Mouse (Mus musculus): ENCODE measurements around the gene Agtr1a.

Gene Agtr1a

DNA sequence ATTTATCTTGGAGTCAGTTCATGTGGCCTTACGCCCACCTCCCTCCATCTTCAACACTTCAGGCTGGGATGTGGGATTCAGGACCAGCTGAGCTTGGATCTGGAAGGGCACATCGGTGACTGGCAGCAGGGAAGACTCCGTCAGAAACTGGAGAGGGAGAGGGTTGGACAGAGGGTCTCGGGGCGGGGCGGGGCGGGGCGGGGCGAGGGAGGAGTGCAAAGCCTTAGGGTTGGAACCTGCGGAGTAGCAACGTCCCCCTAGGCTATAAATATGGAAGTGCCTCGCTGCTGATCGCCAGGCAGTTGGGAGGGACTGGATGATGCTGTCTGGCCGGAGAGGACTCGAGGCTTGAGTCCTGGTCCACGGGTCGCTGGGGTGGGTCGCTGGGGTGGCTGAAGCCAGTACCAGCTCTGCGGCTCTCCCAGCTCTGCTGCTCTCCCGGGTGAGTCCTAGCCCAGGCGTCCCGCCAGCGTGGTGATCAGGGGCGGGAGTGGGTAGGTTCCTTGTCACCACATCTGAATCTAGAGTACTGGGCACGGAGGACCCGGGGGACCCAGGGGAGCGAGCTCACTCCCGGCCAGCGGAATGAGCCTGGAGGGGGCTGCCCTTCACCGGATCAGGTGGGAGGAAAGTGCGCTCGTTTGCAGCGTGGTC is at the start of gene Agtr1a:
TSS of gene Agtr1a (plus strand) at position 294 of the 654 bp plus-strand sequence.
- no peak for DNase-seq (ENCODE audit: low read depth, low spot score)

DNA sequence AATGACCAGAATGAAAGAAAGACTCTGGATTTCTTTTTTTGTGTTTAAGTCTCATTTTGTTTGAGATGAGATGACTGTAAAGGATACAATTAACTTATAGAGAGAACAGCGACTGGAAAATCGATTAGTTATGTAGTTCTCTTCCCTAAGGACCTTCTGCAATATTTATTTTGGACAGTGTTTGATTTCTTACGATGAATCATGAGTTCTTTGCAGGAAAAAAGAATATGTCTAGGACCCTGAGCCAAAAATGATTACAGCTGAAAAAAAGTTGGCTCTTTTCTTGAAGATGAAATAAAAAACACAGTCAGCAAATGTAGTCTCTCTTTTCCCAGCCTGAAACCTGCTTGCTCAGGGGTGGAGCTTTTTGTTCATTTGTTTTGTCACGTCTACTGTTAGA is 26.0 kb upstream of the Agtr1a start:
- no peak for DNase-seq (ENCODE audit: low read depth, low spot score)

DNA sequence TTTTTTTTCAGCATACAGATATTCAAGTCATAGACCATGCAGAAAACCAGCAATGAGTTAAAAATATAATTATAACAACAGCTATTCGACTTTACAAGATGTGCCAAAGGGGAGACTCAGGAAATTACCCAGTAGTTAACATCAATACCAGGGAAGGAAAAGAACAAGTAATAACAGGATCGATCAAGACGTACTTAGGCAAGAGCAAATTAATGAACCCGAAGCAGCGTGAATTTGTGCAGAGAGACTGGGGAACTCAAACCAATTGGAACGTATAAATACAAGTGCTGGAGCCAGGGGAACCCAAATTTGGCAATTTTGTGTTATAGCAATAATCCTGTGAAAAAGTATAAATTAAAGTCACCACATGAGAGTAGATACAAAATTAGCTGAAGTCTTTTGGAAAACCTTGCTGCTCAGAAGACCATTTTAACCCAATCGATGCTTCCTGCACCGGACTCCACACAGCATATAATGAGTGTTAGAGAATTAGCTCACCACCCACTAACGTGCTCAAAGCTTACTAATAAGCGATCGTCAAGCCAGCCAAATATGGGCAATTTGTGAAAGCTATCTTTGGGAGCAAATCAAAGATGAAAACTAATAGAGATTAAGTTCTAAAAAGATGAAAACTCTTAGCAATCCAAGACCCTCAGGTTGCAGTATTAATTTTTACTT is 11.4 kb upstream of the Agtr1a start:
- DNase-seq (ENCODE audit: low read depth, low spot score), result no peak

DNA sequence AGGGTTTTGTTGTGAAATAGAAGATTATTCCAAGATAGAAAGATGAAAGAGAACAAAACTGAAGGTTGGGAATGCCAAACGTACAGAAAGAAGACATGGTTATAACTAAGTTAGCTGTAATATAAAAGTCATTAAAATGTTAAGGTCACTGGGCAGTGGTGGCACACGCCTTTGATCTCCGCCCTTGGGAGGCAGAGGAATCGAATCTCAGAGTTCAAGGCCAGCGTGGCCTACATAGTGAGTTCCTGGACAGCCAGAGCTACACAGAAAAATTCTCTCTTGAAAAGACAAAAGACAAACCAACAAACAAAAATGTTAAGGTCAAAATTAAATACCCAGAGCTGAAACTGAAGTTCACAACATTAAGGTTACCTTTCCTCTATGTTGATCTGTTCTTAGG is 5.2 kb upstream of the Agtr1a start:
- no peak for DNase-seq (ENCODE audit: low read depth, low spot score)

DNA sequence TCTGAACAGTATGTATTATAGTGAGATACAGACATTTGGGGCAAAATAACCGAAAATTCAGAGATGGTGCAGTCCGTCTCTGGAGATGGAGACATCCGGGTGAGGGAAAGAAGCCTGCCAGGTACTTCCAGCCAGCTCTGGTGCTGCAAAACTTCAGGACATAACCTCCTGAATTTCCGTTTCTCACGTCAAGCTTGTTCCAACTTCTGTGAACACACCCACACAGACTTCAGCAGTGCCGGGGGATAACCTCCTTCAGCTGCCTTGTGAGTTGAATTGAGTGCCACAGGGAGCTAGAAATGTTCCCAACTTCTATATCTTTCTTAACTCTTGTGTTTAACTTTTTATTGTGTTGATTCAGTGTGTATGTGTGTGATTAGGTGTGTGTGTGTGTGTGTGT is 4.4 kb upstream of the Agtr1a start:
- DNase-seq (ENCODE audit: low read depth, low spot score), result no peak

DNA sequence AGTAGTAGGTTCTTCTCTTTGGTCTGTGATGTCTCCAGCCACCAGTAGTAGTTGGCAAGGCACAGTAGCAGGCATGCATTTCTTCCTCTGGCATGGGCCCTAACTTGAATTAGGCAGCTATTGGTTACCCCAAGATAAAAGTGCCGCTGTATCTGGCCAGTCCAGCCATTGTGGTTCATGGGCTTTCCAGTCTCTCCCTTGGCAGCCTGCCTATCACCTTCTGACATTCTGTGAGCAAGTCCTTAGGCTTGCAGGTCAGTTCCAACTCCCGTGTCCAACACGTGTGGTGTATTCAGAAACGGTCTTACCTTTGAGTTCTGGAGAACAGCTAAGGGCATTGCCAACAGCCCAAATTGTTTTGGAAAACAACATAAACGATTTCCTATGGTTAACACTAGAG is 3.7 kb upstream of the Agtr1a start:
- DNase-seq (ENCODE audit: low read depth, low spot score), result no peak

DNA sequence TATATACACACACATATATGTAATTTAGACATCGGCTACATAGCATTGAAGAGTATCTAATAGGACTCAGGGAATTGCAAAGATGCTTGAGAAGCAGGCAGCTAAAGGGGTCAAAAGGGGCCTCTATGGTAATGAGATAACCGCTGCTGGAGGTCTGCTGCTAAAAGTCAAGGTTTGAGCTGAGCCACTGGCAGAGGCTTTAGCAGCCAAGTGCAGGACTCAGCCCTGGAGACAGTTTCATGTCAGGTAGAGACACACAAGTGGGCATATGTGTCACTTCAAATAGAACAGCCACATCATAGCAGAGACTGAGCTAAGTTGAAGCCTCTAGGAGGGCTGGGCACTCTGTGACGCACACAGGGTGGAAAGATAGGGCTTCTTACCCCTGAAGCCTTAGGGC is 1.6 kb upstream of the Agtr1a start:
- no peak for DNase-seq (ENCODE audit: low read depth, low spot score)

DNA sequence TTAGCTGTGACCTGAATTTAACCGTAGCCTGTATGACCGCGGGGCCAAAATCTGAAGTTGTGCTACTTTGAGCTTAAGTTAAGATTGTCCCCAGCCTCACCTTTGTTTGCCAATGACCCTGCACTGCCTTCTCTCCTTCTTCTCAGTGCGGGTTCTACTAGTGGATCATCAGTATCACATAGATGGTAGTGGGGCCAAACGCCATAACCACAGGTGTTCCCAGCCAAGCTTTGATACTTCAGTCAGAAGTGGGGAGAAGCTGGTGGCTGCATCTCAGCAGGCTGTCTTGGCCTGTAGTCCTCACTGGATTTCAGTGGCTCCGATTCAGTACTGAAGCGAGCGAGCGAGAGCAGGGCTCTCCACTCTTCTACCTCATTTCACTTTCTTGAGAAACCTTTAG is 672 bp downstream of the Agtr1a start:
- DNase-seq (ENCODE audit: low read depth, low spot score), result no peak

DNA sequence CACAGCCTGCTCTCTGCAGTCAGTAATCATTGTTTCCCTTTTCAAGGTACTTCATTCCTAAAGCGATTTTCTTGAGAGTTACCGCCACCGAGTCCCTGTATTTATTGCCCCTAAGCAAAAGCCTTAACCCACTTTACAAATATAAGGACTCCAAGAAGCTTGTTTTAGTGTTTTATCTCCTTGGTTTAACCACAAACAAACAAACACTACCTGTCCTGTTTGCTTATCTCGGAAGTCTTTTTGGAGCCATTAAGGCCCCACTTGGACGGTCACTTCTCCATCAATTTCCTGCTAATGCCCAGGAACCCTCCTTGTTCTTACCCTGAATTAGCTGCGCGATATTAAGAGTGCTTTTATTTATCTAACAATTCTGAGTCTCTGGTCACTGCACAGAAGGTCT is 1.4 kb downstream of the Agtr1a start:
- no peak for DNase-seq (ENCODE audit: low read depth, low spot score)

DNA sequence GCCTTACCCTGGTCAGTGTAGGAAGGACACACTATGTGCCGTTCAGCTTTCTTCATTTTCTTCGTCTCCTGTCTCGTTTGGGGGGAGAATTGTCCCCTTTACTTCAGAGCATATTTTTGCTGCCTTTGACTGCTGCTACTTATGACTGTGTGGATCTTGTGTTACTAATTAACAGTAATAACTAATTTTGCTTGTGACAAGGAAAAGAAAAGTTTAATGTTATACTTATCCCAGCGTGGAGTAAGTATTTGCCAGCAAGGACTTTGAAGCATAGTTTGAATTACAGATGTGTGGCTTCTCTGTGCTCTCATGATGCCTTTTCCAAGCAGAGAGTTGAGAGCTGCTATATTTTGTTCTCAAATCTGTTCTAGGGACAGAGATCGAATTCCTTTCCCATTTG is 2.3 kb downstream of the Agtr1a start:
- no peak for DNase-seq (ENCODE audit: low read depth, low spot score)

DNA sequence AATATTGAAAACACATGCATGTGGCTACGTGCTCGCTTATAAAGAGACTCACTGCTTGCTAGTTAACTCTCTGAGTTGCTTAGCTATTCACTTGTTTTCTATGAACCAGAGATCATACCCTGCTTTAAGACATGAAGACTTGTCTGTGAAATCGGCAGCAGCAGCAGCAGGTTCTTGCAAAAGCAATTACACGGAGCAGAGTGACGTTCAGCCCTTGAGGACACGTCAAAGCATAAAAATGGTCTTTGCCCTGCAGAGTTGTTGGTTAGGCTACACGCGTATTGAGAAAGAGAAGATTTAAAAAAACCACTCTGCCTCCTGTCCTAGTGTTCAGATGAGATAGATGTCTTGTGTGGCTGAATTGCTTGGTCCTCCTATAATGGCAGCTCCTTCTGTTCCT is 3.7 kb downstream of the Agtr1a start:
- DNase-seq (ENCODE audit: low read depth, low spot score), result no peak

DNA sequence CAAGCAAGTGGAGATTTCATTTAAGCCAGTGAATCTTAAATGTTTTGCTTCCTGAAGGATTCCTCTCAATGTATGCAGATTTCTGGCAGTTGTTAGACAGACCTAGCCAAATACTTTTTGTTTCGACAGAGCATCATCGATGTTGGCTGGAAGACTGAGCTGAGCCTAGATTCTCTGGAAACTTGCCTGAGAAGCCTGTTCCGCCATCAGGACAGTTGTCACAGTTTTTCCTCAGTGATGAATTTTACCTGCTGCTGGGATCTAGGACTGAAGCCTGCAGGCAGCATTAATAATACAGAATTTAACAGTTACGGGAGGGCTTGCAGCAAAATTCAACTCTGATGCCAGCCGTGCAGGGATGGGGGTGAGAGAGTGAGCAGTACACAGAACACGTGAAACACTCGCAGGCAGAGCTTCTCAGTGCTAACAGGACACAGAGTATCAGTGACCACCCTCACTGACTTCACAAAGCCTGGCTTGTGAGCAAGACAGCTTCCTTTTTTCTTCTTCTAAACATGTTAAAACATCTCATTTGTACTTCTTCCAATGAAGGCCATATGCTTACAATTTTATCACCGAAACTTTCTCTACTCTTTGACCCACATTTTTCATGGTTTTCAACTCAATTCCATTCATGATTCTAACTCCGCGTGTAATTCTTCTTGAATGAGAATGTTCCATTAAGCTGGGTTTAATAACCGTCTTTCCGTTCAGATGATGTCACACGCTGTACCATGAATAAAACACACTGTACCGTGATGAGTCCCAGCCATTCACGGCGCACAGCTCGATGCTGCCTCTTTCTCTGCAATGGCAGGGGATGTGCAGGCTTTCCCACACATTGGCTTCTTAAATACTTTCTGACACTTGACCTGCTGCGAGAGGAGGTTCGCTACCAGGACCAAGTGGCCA is 6.0 kb downstream of the Agtr1a start:
- DNase-seq (ENCODE audit: low read depth, low spot score), result no peak

DNA sequence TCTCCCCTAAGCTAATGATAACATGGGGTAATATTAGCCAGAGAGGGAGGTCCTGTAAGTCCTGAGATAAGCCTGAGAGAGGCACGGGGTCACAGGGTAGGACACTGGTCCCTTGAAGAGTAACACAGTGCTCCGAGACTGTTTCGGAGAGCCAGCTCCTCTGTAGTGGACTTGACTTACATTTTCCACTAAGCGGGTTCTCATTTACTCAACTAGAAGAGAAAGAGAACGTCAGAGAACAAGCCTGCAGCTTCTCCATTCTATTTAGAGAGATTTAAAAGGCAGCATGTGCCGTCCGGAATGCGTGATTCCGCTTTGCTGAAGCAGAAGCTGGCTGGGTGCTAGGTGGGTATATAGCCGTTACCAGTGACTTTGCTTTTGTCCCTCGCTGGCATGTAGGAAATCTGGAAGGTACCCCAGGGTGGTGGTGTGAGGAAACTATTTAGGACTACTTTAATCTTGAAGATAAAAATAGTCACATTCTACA is 9.2 kb downstream of the Agtr1a start:
- DNase-seq (ENCODE audit: low read depth, low spot score), result no peak

DNA sequence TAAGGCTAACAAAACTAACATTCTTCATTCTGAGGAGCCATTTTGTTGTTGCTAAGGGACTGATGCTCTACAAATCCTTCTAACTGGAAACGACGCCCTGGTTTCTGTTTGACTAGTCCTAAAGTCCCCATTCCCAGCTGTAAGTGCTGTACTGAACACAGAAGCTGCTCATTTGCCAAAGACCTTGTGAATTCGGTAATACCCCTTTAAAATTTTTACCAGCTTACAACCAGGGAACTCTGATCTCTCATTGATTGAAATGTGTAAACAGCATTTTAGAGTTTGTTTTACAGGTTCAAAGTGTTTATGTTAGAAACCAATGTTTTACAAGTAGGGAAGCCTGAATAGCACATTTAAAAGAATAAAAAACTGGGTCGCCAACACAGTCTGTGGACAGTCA is 10.6 kb downstream of the Agtr1a start:
- DNase-seq (ENCODE audit: low read depth, low spot score), result no peak

DNA sequence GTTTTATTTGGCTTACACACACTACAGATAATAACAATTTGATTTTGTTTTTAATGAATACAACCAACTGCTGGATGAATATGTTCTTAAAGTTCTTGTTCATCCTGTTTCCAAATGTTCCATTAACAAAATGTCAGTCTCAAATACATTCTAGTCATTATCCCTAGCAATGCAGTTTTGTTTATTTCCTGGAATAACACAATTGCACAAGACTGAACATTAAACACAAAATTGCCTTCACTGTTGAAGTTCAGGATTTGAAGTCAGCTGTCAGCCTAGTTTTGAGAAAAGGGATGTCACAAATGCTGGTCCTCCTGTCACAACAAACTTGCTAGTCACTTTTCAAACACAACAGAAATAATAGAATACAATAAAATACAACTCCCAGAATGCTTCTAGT is 12.1 kb downstream of the Agtr1a start:
- no peak for DNase-seq (ENCODE audit: low read depth, low spot score)

DNA sequence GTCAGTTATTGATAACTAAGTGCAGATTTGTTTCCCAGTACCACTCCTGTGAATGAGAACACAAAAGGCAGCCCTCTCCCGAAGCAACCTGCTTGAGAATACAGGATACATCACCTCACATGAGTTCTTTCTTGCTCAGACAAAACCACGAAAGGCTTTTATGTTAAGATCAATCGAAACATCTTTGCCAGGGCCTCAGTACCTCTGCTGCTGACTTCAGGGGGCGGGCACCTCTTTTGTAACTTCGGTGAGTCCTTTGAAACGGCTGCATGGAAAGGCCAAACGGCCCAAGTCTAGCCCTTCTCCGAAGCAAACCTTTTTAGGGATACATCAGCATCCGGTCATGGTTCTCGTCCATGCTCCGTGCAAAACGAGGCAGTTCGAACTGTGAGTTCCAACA is 15.7 kb downstream of the Agtr1a start:
- DNase-seq (ENCODE audit: low read depth, low spot score), result no peak

DNA sequence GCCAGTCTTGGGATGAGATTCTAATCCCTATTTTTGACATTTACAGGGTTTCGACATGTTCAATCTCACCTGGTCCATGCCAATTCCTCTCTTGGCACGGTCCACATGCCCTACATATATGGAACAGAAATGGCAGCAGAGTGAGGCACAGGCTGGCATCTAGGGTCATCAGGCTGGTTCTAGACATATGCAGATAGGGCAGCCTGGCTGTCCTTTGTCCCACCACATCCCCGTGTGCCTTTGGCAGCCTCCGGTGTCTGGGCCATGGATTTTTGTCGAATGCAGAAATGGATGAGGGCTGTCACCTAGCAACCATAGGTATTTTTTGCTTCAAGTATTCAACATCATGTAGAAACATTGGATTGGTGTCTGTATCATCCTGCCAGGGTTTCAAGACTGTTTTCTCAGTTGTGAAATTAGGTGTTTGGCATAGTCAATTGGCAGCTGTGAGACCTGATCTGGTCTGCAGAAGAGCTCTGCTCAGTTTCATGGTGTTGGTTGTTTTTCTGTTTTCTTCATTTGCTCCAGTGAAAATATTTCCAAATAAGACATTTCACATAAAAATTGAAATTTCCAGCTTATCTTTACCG is 18.8 kb downstream of the Agtr1a start:
- no peak for DNase-seq (ENCODE audit: low read depth, low spot score)

DNA sequence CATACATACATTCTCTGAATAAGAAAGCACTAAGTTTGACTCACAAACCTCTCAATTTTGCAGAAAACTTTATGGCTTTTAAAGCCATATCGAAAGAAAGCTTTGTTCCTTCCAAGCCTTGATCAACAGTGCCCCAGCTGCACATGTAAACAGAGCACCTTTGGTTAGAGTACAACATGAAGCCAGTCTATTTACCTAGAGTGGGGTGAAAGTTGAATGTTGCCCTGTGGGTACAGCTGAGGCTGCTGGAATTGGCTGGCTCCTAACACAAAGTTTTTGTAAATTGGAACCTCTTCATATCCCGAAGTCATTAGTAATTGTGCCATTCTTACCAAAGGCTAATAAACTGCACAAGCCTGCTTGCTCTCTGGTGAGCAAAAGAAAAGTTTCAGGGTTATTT is 19.7 kb downstream of the Agtr1a start:
- DNase-seq (ENCODE audit: low read depth, low spot score), result no peak

DNA sequence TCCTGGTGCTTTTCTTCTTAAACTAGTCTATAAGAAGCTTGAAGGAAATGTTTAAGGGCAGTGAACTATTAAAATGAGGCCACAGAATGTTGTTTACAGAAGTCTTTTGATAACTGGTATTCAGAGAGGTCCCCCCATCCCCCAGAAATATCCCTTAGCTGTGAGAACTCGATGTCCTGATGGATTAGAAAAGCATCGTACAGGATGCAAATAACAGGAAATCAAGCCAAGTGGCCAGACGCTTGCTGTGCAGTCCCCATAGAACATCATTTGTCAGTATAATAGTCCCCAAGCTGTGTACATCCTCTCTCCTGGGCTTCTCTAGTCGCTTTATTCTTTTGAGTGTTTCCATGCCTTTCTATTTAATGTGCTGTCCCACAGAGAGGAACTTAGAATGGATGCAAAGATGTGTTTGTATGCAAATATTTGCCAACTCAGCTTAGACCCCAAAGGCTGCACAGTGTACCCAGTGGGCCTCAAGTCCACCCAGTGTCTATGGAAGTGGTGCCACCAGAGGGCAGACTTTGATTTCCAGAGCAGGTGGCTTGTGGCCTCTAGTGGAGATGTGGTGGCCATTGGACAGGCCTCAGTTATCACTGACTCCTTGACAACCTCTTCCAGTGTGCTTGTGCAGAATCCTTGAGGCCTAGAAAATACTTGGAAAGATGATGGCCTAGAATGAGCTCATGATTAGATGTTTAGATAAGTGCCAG is 22.4 kb downstream of the Agtr1a start:
- no peak for DNase-seq (ENCODE audit: low read depth, low spot score)

DNA sequence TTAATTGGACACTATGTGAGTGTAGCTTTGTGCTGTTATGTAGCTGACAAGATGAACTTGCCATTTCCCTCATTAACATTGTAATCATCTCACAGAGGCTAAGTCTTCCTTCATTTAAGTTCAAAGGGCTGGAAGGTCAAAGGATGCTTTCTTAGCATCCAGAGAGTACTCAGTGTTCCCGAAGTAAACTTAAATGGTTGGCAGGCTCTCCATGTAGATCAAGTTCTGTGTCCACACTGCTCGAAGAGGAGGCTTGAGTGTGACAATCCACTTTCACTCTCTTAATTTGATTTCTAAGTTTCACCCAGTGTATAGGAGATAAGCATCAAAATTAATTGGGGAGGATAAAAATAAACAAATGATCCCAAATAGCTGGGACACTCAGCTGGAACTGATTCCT is 23.6 kb downstream of the Agtr1a start:
- DNase-seq (ENCODE audit: low read depth, low spot score), result no peak

DNA sequence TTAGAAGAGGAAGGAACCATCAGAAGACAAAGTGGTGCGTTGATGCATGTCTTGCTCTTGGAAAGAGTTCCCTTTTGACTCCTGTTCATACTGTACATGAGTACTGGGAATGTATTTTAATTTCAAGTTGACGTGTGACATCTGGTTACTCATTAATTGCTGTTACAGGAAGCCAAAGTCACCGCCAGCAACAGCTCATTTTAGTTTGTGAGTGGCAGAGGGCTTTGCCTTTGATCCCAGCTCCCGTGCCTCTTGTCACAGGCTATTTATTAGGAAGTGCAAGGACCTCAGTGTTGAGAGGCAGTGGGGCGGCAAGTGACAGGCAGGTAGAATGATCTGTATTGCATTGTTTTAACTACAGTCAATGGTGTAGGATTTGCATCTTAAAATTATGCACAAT is 24.8 kb downstream of the Agtr1a start:
- DNase-seq (ENCODE audit: low read depth, low spot score), result no peak

DNA sequence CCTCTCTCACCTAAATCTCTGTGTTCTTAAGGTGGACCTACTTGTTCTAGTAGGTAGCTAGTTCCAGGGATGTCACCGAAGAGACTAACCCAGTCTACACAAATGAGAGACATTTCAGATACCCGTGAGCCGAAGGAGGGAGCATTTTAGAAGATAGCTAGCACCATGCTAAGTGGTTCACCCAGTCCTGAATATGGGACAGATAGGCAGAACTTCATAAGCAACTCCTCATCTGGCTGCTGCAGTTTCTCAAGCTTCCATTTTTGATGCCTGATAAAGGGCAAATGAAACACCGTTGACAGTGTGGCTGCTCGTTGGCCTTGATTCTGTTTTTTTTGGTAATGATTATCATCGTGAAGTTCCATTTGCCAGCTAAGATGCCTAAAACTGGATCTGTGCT is 25.8 kb downstream of the Agtr1a start:
- no peak for DNase-seq (ENCODE audit: low read depth, low spot score)

Measured in c-Kit-negative CD71-positive TER-119-positive erythroid progenitor cells, embryonic 14.5 days (primary cell).